Mouse (Mus musculus) retina, postnatal 1 day (tissue): ENCODE data around the gene Hapln1.

ENCODE experiments used
- DNase-seq: peaks from one replicate; pipeline ENCODE4 v3.0.0-alpha.2; 2012

Hapln1 gene

GRCm38 (mm10) chr13:89603336-89603735, 63.7 kb downstream of the Hapln1 start:
- no peak for DNase-seq

- DNase-seq, result no peak
Observed at GRCm38 (mm10) chr13:89607399-89607798, 67.8 kb downstream of the Hapln1 start.

- DNase-seq, result no peak
Observed at GRCm38 (mm10) chr13:89619064-89619463, 79.5 kb downstream of the Hapln1 start.

- DNase-seq, result peak; percentile 71
Observed at GRCm38 (mm10) chr13:89634137-89634683, 94.6 kb downstream of the Hapln1 start.

GRCm38 (mm10) chr13:89637012-89637411, 97.4 kb downstream of the Hapln1 start:
- DNase-seq, result no peak

- peak; percentile 10 for DNase-seq
Observed at GRCm38 (mm10) chr13:89645589-89645988, 106.0 kb downstream of the Hapln1 start.

GRCm38 (mm10) chr13:89652773-89653172, 113.2 kb downstream of the Hapln1 start:
- no peak for DNase-seq

GRCm38 (mm10) chr13:89653279-89653678, 113.7 kb downstream of the Hapln1 start:
- DNase-seq, result no peak

GRCm38 (mm10) chr13:89657046-89657445, 117.5 kb downstream of the Hapln1 start:
- DNase-seq, result no peak
